Mouse (Mus musculus) brain, embryonic 18.5 days (tissue): Measurements from ENCODE around the gene Bet1l.

ENCODE experiments used
- DNase-seq: peaks from one replicate; pipeline ENCODE4 v3.0.0-alpha.2; 2012; ENCODE audit warnings: low read depth, low spot score

Bet1l gene

DNA sequence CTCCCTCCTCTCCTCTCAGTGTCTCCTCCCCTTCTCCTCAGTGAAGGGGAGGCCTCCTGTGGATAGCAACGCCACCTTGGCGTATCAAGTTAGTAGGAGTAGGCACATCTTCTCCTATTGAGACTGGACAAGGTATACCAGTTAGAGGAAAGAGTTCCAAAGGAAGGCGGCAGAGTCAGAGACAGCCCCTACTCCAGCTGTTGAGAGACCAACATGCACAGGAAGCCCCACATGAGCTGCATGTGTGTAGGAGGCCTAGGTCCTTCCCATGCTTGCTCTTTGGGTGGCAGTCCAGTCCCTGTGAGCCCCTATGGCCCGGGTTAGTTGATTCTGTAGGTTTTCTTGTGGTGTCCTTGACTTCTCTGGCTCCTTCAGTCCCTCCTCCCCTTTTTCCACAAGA, 24.0 kb downstream of the Bet1l start:
- no peak for DNase-seq

DNA sequence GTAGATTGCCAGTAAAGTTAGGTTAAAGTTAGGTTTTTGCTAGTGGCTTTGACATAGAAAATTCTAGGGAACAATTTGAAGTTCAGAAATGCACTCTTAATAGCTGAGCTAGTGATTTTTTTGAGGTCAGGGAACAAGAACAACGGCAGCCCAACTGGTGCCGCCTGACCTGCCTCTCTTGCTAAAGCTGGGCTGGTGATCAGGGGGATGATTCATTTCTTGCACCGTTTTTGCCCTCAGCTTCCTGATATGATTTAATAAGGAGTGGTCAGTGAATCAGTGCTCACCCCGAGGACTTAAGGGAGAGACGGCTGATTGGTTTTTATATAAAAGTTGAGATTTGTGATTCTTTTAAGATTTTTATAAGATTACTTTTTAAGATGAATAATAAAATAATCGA, 25.9 kb downstream of the Bet1l start:
- no peak for DNase-seq

DNA sequence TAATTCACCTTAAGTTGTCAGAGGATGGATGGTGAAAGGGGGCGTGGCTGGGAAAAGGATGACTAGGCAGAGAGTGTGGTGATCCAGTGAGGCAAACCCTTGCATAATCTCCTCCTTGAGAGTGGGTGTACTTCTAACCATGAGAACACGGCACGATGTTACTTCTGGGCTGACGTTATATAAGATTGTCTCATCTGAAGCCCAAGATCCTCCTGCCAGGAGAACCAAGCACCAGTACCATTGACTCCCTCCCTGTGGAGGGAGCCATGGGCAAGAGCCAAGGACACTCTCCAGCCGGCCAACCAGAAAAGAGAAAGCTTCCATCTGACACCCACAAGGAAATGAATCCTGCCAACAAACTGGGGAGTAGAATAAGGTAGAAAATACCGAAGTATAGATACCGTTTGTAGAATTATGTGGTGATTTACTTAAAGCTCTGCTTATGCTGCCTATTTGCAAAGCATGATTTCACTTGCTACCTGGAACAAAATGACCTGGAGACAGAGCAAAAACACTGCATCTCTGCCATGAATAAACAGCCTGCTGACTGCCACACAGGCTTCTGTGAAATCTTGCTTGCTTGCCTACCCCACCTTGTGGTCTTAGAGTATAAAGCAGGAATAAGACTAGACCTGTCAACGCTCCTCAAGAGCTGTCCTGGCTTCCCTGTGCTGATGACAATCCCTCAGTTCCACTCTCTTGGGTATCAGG, 29.1 kb downstream of the Bet1l start:
- DNase-seq, result no peak

DNA sequence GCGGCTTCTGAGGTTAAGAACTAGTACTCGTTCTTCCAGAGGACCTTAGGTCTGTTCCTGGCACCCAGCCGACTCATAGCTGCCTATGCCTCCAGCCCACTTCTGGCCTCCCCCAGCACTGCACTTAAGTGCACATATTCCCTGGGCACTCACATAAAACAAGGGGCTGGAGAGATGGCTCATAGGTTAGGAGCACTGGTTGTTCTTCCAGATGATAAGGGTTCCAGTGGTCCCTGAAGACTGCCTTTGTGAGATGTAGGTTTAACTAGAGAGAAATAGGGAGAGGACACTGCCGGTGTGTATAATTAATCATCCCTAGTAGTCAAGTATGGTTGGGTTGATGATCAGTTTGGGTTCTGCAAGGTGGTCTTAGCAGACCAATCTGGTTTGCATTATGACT, 34.6 kb downstream of the Bet1l start:
- DNase-seq, result no peak

DNA sequence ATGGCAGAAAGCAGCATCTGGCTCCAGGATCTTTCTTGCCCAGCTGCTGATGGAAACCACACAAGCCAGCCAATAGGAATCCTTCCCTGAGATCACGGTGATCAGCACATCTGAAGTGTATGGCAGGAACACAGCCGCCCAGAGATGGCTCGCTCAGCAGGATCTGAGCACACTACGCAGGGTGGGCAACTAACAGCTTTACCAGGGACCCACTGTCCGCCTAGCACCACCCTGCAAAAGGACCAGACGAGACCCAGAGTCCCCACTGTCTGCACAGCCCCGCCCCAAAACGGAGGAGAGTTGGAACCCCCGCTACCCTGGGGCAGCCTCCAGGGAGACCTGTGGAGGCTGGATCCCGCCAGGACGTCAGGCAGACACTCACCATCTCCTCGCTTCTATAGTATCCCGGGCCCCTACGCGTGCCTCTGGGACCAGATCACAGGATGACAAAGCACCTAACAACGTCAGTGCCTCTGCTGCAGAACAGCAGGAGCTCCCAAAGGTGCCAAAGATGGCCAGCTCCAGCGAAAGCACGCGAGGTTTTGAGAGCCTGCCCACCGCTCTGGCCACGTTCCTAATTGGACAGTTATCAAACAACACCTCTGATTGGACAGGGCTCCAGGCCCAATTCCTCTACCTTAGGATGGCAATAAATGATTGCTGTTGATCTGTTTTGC, 35.6 kb downstream of the Bet1l start, which contains the start of gene Zfp941:
TSS of gene Zfp941 (minus strand) at position 526 of the 677 bp plus-strand sequence.
- peak; percentile 66 for DNase-seq

DNA sequence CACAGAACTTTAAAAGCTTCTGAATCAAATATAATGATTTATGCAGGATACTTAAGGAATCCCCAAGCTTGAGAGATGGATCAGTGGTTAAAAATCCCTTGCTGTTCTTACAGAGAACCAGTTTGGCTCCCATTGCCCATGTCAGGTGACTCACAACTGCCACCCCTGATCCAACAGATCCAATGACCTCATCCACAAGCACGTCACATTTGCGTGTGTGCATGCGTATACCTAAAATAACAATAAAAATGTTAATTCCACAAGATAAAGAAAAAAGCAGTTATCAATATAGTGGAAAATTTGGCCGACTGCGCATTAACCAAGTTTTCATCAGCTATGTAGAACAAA, 36.1 kb downstream of the Bet1l start:
- no peak for DNase-seq

DNA sequence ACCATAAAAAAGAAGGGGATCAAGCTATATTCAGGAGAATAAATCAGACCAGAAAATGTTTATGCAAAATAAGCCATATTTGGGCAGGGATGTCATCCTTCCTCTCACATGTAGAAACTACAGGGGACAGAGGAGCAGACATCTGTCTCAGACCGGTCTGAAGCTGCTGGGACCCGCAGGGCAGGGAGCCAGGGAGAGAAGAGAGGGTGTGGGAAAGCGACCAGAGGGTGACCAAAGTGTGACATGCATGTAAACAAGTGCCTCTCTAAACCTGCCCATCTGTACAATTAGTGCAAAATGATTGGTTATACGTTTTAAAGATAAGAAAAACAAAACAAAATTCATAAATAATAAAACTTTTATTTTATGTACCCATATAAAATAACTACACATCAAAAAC, 37.2 kb downstream of the Bet1l start:
- no peak for DNase-seq

DNA sequence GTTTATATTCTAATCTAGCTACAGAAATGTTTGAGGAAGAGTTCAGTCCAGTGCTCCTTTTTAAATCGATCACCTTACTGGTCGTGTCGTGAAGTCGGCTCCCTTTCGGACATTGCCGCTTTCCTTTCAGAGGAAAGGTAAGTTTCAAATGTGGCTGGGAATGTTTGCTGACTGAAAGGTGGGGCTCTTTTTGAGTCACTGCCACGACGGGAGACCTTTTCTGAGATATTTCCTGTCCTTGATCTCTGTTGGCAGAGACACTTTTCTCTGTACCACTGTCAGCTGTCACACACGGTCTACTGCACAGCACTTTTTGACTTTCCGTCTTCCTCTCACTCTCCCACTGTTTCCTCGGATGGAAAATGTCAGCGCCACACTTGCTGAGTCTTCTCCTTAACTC, 44.5 kb downstream of the Bet1l start:
- no peak for DNase-seq

DNA sequence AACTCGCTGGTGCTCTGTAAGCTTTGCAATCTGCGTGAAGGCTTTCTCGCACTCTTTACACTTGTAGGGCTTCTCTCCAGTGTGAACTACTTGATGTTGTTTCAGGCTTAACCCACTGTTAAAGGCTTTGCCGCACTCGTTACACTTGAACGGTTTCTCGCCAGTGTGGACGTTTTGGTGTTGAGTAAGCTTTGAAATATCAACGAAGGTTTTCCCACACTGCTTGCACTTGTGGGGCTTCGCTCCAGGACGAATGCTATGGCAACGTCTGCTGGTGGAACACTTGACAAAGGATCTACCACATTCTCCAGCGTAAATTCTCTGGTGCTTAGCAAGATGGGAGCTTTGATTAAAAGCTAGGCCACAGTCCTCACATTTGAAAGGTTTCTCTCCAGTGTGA, 45.7 kb downstream of the Bet1l start:
- no peak for DNase-seq

DNA sequence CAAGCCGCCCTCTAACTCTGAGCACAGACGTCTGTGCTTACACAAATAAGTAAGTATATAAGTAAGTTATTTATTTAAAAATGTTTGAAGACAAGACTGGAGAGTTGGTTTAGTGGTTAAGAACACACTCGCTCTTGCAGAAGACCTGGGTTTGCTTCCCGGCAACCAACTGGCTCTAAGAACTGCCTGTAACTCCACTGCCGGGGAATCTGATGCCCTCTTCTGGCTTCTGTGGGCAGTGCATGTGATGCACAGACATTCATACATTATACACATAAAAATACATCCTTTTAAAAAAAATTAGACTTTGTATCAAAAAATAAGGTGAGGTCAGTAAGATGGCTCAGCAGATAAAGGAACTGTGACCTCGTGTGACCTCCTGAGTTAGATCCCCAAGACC, 46.9 kb downstream of the Bet1l start:
- no peak for DNase-seq

DNA sequence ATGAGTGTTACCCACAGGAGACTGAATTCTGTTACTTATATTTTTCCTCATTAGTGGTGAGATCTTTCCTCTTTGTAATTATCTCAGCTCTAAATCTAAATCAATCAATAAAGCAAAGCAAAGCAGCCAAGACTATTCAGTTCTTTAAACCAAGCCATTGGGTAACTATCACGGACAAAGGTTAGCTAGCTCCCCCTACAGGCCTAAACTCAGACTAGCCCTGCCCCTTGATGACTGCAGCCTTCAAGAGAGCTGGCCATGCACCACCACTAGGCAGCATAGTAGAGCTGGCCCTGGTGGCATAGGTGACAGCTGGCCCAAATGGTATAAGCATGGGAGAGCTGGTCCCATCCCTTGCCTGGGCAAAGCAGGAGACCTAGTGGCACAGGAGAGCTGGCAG, 51.7 kb downstream of the Bet1l start:
- no peak for DNase-seq
